Mouse (Mus musculus): ENCODE data around the gene Spg20.

- TF ChIP-seq ZKSCAN1 (IDR thresholded peaks at IDR 0.05; ENCODE audit: low read depth, low read length) (no peak), NRF1 (IDR thresholded peaks at IDR 0.05; ENCODE audit: insufficient read depth, low read depth, low read length, poor library complexity, severe bottlenecking) (no peak), EP300 (IDR thresholded peaks at IDR 0.05; ENCODE audit: low read depth in 1 of 2, low read length in 2 of 2) (no peak), CTCF (IDR thresholded peaks at IDR 0.05 in 2 of 3, conservative IDR thresholded peaks at IDR 0.05 in 1 of 3; ENCODE audit: control insufficient read depth in 1 of 3, insufficient read depth in 1 of 3, low read depth in 2 of 3, low read length in 3 of 3, poor library complexity in 1 of 3, severe bottlenecking in 1 of 3) (peak; percentile 65 to 77 (median 66)), POLR2A (IDR thresholded peaks at IDR 0.05; ENCODE audit: control insufficient read depth in 1 of 2, insufficient read depth in 1 of 2, low read depth in 1 of 2, low read length in 2 of 2, poor library complexity in 1 of 2) (no peak)
Measured at GRCm38 (mm10) chr3:55151656-55152433, 39.9 kb downstream of the Spg20 start.
